Mouse (Mus musculus): ENCODE data around the gene Mgat1.

- TF ChIP-seq CTCF (IDR thresholded peaks at IDR 0.05; ENCODE audit: extremely low read depth, insufficient read depth, insufficient read length, insufficient replicate concordance) (no peak), POLR2A (IDR thresholded peaks at IDR 0.05; ENCODE audit: low read depth, low read length) (no peak)
These were observed 7.1 kb upstream of the Mgat1 start for GRCm38 (mm10) chr11:49236891-49237290.
